Mouse (Mus musculus) forebrain, embryonic 12.5 days (tissue): ENCODE results near the gene Glipr1l1. TPM values are rescaled to one million over a fixed set of nuclear protein-coding genes. Genes with fewer than 3 reads are reported as not detected.
"Not testable (repeated sequence)": the region's sequence is repeated elsewhere in the genome, so short reads cannot be mapped to it uniquely, and the experiment has no call there.

Experiments
- ATAC-seq: fragments of 200-750 bp; cut with Nextera tagmentation; 2 replicates; pipeline ENCODE4 v1.8.0; 2017; ENCODE audit warnings: moderate TSS enrichment; ENCODE audit not compliant: low FRiP score
- H3K27ac ChIP-seq: fragments of 300-500 bp; sonication (generic); 2 replicates; pipeline ENCODE4 v1.5.1; 2016; ENCODE audit warnings: mild to moderate bottlenecking
- H3K27me3 ChIP-seq: fragments of 300-500 bp; sonication (generic); 2 replicates; pipeline ENCODE4 v1.6.1; 2016; ENCODE audit warnings: mild to moderate bottlenecking
- H3K36me3 ChIP-seq: fragments of 300-500 bp; sonication (generic); replicated peaks from 2 replicates; pipeline ENCODE4 v1.6.1; 2016; ENCODE audit warnings: mild to moderate bottlenecking
- H3K4me1 ChIP-seq: fragments of 300-500 bp; sonication (generic); 2 replicates; pipeline ENCODE4 v1.6.1; 2016
- H3K4me2 ChIP-seq: fragments of 300-500 bp; sonication (generic); 2 replicates; pipeline ENCODE4 v1.6.1; 2016; ENCODE audit warnings: mild to moderate bottlenecking, moderate library complexity
- H3K4me3 ChIP-seq: fragments of 300-500 bp; sonication (generic); replicated peaks from 2 replicates; pipeline ENCODE4 v1.5.1; 2016; ENCODE audit warnings: mild to moderate bottlenecking
- H3K9ac ChIP-seq: fragments of 300-500 bp; sonication (generic); 2 replicates; pipeline ENCODE4 v1.6.1; 2016; ENCODE audit warnings: mild to moderate bottlenecking
- H3K9me3 ChIP-seq: fragments of 300-500 bp; sonication (generic); 2 replicates; pipeline ENCODE4 v1.6.1; 2016
- WGBS: fragments of 180-500 bp; shearing (Covaris S2); methylation state at CpG from one replicate; pipeline ENCODE4 v1.1.7; 2016; 5-methylcytosine and 5-hydroxymethylcytosine counted together
- polyA plus RNA-seq: library from polyadenylated mRNA; unstranded; fragments of >200 nt; fragmentation: Nextera tagmentation; extraction: Ambion mirVana; gene quantifications from 2 replicates; pipeline ENCODE4 v1.2.1, GENCODE M21; 2016

Gene Glipr1l1
- polyA plus RNA-seq = 0.29 TPM in 1 of 2 replicates, not detected in the other

DNA sequence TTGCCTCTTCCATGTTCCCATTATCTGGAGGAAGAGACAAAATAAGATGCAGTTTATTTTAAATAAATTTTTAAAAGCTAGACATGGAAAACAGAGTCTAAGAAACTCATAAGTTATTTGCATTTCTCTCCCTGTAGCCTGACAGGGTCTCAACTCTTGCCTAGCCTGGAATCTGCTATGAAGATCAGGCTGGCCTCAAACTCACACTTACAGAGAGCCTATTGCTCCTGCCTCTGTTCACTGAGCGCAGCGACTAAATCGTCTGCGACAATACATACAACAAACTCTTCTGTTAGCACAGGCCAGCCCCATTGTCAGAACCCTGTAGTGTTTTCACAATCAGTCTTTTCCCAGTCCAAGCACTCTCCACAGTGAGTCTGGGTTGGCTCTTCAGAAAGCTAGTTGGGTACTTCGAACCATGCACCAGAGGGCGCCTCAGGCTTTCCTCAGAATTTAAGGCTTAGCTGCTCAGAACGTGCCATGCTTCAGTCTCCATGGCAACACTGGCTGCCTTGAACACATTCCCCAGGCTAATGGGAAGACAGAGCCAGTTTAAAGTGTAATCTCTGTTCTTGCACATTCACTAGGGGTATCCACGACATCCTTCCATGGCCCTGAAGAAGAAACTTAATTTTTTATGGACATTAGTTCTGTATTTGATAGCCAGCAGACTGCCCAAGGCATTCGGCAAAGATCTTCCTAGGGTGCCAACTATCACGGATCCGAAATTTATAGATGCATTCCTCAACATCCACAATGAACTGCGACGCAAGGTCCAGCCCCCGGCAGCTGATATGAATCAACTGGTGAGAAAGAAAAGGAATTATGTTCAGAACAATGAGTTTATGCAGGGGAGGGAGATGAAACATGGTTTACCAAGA, at the start of gene Glipr1l1:
Gene Glipr1l1 (plus strand): TSS at position 488 of the 881 bp plus-strand sequence.
- no peak within 1 kb of the TSS for H3K4me3 ChIP-seq
- H3K9me3 ChIP-seq = no peaks in the 10 kb centered on the region
- H3K36me3 ChIP-seq = no peaks in the 10 kb centered on the region
- H3K27ac ChIP-seq = no peak within 1 kb of the TSS
- H3K4me1 ChIP-seq = no peaks in the 10 kb centered on the region
- H3K9ac ChIP-seq = no peak within 1 kb of the TSS
- WGBS = 49% methylated on average over 14 of the region's 14 CpGs
- no peaks in the 10 kb centered on the region for H3K27me3 ChIP-seq
- ATAC-seq = peak; percentile 98
- no peak within 1 kb of the TSS for H3K4me2 ChIP-seq

DNA sequence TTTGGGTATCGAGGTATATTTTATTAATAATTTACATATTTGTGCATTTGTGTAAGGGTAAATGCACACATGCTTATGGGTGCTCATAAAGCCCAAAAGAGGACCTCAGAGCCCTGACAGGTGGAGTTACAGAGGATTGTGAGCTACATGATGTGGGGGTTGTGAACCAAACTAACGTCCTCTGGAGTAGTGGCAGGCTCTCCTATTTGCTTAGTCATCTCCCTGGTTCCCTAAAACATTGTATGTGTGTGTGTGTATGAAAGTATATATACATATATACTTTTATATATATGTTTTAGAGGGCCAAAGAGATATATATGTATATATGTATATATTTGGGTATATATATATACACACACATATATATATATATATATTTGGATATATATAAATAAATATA, 36.4 kb upstream of the Glipr1l1 start:
- Histone ChIP-seq H3K36me3 (no peaks in the 10 kb centered on the region), H3K9ac (no peak overlapping the region), H3K27ac (no peak overlapping the region), H3K27me3 (no peaks in the 10 kb centered on the region), H3K4me1 (no peaks in the 10 kb centered on the region), H3K4me2 (no peak overlapping the region), H3K9me3 (no peaks in the 10 kb centered on the region), H3K4me3 (no peak overlapping the region)
- no peak for ATAC-seq
- 75% methylated on average over 2 of the region's 2 CpGs for WGBS

DNA sequence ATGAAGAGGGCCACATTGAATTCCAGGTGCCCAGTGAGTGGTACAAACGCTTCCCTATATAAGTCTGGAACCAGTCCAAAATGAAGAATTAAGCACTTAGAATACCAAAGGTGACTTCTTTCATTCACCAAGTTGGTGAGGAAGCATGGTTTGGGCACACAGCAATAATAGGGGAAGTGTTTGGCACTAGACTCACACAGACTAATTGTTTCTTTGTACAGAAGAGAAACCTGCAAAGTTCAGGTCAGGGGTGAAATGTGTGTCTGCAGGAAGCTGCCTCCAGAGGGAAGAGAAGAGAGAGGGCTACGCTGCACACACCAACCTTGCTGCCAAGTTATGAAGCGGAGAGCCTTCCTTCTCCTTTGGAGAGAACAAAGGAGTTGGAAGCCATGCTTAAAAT, 31.3 kb upstream of the Glipr1l1 start:
- H3K27me3 ChIP-seq, H3K9me3 ChIP-seq, H3K27ac ChIP-seq, H3K4me1 ChIP-seq, H3K4me2 ChIP-seq, ATAC-seq, H3K36me3 ChIP-seq, H3K4me3 ChIP-seq, H3K9ac ChIP-seq: not testable (repeated sequence)
- WGBS = 70% methylated on average over 3 of the region's 3 CpGs

DNA sequence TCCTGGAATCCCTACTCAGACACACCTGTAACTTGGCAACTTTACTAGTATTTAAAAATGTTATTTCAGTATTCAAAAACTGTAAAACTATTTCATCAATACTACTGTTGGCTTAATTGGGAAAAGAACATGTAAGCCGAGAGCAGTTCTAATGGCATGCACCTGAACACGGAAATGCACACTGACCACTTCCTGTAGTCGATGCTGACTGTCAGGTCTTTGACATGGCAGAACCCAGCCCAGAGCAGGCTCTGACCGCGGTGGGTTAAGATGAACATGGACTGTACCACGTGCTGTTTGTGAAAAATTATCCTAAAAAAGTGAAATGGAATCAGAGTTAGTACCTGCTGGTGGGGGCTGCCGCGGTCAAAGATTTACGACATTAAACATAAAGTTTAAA, 16.5 kb upstream of the Glipr1l1 start:
- not testable (repeated sequence) for H3K36me3 ChIP-seq, H3K27ac ChIP-seq, H3K4me1 ChIP-seq, H3K4me3 ChIP-seq, H3K27me3 ChIP-seq, H3K4me2 ChIP-seq, H3K9ac ChIP-seq, H3K9me3 ChIP-seq, ATAC-seq
- WGBS = 84% methylated on average over 9 of the region's 9 CpGs

DNA sequence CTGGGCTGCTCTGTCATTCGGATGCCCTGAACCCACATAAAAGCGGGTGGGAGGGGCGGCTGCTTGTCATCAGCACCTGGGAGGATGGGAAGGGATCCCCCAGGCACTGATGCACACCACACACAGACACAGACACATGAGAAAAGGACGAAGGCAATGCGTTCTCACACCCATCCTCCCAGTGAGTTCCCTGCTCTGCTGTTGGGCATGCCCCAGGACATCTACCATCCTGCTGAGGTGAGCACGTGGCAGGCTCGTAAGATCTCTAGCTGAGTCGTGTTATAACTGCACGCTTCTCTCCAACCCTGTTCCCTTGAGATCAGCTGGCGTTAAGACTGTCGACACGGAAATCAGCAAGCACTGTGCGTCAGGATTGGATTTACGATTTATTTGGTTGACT, 15.7 kb upstream of the Glipr1l1 start:
- not testable (repeated sequence) for H3K4me1 ChIP-seq, H3K9me3 ChIP-seq, H3K27ac ChIP-seq, H3K27me3 ChIP-seq, H3K4me2 ChIP-seq, H3K4me3 ChIP-seq, H3K9ac ChIP-seq, H3K36me3 ChIP-seq
- 72% methylated on average over 14 of the region's 14 CpGs for WGBS
- ATAC-seq = peak; percentile 46; the same call in 1 of the 2 replicates

DNA sequence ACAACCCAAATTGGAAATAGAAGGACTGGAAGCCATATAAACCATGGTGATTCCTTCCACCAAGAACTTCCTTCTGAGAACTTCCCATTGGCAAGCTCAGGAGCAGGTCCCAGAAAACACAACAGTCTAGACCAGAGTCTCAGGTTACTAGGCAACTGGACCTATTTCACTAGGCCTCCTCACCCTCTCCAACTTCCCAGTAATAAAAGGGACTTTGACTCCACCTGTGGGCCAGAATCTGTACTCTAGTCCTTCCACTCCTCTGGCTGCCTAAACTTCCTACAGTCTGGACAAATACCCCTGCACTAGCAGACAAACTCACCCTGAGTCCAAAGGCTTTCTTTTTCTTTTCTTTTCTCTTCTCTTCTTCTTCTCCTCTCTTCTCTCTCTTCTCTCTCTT, 8.8 kb upstream of the Glipr1l1 start:
- Histone ChIP-seq H3K27ac (no peak overlapping the region), H3K9ac (no peak overlapping the region), H3K4me3 (no peak overlapping the region), H3K9me3 (no peaks in the 10 kb centered on the region), H3K36me3 (no peaks in the 10 kb centered on the region), H3K4me1 (no peaks in the 10 kb centered on the region), H3K4me2 (no peak overlapping the region), H3K27me3 (no peaks in the 10 kb centered on the region)
- ATAC-seq = no peak

DNA sequence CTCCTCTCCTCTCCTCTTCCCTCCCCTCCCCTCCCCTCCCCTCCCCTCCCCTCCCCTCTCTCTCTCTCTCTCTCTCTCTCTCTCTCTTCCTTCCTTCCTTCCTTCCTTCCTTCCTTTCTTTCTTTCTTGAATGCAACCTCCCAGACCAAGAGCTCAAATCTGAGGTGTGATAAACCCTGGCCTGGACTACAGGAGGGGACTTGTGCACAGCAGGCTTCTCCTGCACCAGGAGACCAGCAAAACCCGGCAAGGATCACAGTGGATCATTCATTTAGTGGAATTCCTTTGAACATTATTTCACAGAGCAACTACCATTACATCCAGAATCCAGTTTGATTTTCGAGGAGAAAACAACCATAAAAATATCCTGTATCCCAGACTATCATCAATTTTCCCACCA, 8.0 kb upstream of the Glipr1l1 start:
- not testable (repeated sequence) for ATAC-seq, H3K36me3 ChIP-seq, H3K9me3 ChIP-seq, H3K4me3 ChIP-seq, H3K4me2 ChIP-seq, H3K9ac ChIP-seq, H3K27me3 ChIP-seq, H3K27ac ChIP-seq, H3K4me1 ChIP-seq
- 78% methylated on average over 2 of the region's 2 CpGs for WGBS

DNA sequence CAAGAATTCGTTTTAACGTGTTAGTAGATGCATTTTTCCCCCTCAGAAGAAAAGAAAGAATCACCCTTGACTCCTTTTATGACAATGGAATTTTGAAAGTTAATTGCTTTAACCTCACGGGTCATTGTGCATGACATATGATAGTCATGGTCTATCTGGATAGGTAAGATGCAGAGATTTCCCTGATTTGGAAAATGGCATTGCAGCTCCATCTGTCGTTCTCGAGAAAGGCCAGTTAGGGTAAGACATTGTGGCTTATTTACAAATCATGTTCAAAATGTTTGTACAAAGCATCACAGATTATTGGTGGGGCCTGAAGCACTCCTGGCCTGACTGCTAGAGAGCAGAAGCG, 570 bp downstream of the Glipr1l1 start:
- WGBS = 84% methylated on average over 6 of the region's 6 CpGs
- H3K4me1 ChIP-seq, H3K4me2 ChIP-seq, H3K9me3 ChIP-seq, H3K27ac ChIP-seq, H3K4me3 ChIP-seq, H3K27me3 ChIP-seq, H3K36me3 ChIP-seq, H3K9ac ChIP-seq: not testable (repeated sequence)
- peak; percentile 41; the same call in 1 of the 2 replicates for ATAC-seq

DNA sequence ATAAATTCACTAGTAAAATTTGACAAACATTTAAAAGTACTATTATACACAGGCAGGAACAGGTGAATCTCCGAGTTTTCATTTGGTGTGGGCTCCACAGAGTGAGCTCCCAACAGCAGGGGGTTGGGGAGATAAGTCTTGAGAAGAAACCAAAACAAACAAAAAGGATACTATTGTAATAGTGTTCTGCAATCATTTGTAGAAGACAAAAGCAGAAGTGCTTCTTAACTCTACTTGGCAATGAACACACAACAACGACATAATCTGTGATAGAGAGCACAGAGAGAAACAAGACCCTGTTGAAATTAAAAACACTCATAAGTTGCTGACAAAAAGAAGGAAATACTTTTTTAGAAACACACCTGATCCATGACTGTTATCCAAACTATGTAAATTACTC, 20.1 kb downstream of the Glipr1l1 start:
- no peaks in the 10 kb centered on the region for H3K4me1 ChIP-seq
- 44% methylated on average over 2 of the region's 2 CpGs for WGBS
- H3K4me3 ChIP-seq = no peak overlapping the region
- no peaks in the 10 kb centered on the region for H3K27me3 ChIP-seq
- H3K9me3 ChIP-seq = no peaks in the 10 kb centered on the region
- H3K27ac ChIP-seq = no peak overlapping the region
- H3K4me2 ChIP-seq = no peak overlapping the region
- H3K36me3 ChIP-seq = no peaks in the 10 kb centered on the region
- no peak overlapping the region for H3K9ac ChIP-seq
- ATAC-seq = no peak

DNA sequence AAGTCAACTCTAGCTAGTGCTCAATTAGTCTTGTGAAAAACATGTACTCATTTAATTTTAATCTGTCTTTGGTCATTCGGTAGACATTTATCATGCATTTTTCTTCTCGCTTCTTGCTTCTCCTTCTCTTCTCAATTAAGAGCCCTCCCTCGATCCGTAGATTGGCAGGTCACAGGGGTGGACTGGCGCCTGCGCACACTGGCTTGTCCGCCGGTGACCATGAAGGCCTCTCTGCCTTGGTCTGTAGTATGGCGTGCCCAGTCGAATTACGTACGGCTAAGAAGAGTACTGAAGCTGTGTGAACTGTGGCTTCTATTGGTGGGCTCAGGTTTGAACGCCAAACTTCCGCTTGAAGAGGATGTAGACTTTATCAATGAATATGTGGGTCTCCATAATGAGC, 23.2 kb downstream of the Glipr1l1 start, which contains the start of gene Glipr1l2:
Gene Glipr1l2 (plus strand): TSS at position 198 of the 400 bp plus-strand sequence.
- H3K9me3 ChIP-seq = no peaks in the 10 kb centered on the region
- no peaks in the 10 kb centered on the region for H3K27me3 ChIP-seq
- no peak within 1 kb of the TSS for H3K4me2 ChIP-seq
- ATAC-seq = no peak
- no peak within 1 kb of the TSS for H3K4me3 ChIP-seq
- no peaks in the 10 kb centered on the region for H3K4me1 ChIP-seq
- H3K27ac ChIP-seq = no peak within 1 kb of the TSS
- 94% methylated on average over 14 of the region's 14 CpGs for WGBS
- no peak within 1 kb of the TSS for H3K9ac ChIP-seq
- no peaks in the 10 kb centered on the region for H3K36me3 ChIP-seq

DNA sequence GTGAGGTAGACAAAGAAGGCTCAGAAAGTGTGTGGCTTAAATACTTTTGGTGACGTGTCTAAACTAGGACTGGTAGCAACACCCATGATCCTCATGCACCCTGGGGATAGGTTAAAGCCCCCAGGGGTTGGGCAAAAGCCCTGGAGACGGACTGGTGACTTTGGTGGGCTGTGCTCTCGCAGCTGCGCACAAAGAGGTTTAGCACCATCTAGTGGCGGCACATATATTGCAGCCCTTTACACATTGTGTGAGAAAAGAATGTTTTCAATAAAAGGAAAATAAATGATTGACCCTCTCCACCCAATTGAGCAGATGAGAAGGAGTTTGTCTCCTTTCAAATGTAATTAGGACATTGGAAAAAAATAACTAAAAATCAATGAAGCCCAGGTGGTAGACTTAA, 45.8 kb downstream of the Glipr1l1 start:
- H3K9ac ChIP-seq, H3K27ac ChIP-seq, H3K4me1 ChIP-seq, H3K4me2 ChIP-seq, H3K27me3 ChIP-seq, H3K36me3 ChIP-seq, H3K4me3 ChIP-seq: not testable (repeated sequence)
- ATAC-seq = peak; percentile 23; the same call in 1 of the 2 replicates
- peaks cover 13% of the 10 kb centered on the region for H3K9me3 ChIP-seq
- 6% methylated on average over 5 of the region's 5 CpGs for WGBS

DNA sequence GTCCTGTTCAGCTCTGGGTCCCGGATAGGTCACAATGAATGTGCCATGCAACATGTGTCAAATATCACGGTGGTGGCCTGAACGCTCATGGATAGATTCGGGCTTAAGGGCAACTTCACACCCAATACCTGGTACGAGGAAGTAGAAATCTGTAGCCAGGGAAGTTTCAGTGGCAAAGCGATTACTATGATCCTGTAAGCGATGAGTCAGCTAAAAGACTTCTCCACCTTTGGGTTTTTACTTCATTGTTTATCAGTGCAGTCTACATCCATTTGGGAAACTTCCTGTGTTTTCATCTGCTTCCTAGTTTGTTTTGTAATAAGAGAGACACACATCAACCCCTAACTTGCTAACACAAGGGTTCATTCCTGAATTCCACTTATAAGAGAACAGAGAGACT, 50.4 kb downstream of the Glipr1l1 start:
- no peak for ATAC-seq

DNA sequence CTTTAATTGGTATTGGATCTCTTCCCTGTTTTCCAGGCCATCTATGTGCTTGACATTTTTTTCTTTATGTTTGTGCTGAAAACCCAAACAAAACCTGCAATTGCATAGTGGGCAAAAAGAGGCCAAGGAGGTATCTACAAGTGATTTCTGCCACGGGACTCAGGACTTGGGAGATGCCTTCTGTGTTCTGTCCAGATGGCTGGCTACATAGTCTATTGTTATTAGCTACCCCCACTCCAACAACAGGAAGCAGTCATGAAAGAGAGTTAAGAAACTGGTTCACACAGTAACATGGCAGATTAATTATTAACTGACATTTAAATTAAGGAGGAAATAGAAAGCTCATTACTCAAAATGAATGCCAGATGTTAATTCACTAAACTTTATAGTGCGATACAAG, 65.1 kb downstream of the Glipr1l1 start:
- H3K9ac ChIP-seq, H3K36me3 ChIP-seq, H3K4me2 ChIP-seq, H3K27ac ChIP-seq, H3K9me3 ChIP-seq, H3K4me3 ChIP-seq, H3K27me3 ChIP-seq, ATAC-seq, H3K4me1 ChIP-seq: not testable (repeated sequence)
- WGBS = 55% methylated on average over 2 of the region's 2 CpGs

More for the DNA sequence above, 50.4 kb downstream of the Glipr1l1 start:
- no peaks in the 10 kb centered on the region for H3K4me1 ChIP-seq
- no peaks in the 10 kb centered on the region for H3K27me3 ChIP-seq
- H3K27ac ChIP-seq = no peak overlapping the region
- no peaks in the 10 kb centered on the region for H3K36me3 ChIP-seq
- no peaks in the 10 kb centered on the region for H3K9me3 ChIP-seq
- H3K9ac ChIP-seq = no peak overlapping the region
- H3K4me2 ChIP-seq = no peak overlapping the region
- 94% methylated on average over 7 of the region's 7 CpGs for WGBS
- no peak overlapping the region for H3K4me3 ChIP-seq
